Mouse (Mus musculus) intestine, embryonic 14.5 days (tissue): ENCODE measurements at regions not wholly inside any gene's neighbourhood (a gene's known extent, or its start where the extent isn't known, plus 50 kb on each side); places are given as distances from the start of the nearest gene placed in this dataset.
A peak's percentile ranks its signal among the peaks of the same experiment; 100 is the strongest.

Experiments
- ATAC-seq: fragments of 200-750 bp; cut with Nextera tagmentation; replicated peaks from 2 replicates; pipeline ENCODE4 v1.8.0; 2017; ENCODE audit warnings: low read depth, moderate number of reproducible peaks, moderate TSS enrichment, moderate library complexity; ENCODE audit not compliant: low FRiP score, low TSS enrichment
- DNase-seq: peaks from one replicate; pipeline ENCODE4 v3.0.0-alpha.2; 2018; ENCODE audit warnings: low spot score
- H3K27ac ChIP-seq: fragments of 300-500 bp; sonication (generic); 2 replicates; pipeline ENCODE4 v1.5.1; 2014; ENCODE audit warnings: low read depth, mild to moderate bottlenecking, control low read depth
- H3K27me3 ChIP-seq: fragments of 300-500 bp; sonication (generic); replicated peaks from 2 replicates; pipeline ENCODE4 v1.6.1; 2014; ENCODE audit warnings: low read length, control low read depth; ENCODE audit not compliant: control insufficient read depth, insufficient read depth
- H3K36me3 ChIP-seq: fragments of 300-500 bp; sonication (generic); 2 replicates; pipeline ENCODE4 v1.6.1; 2014; ENCODE audit warnings: low read length, control low read depth; ENCODE audit not compliant: control insufficient read depth, insufficient read depth
- H3K4me1 ChIP-seq: fragments of 300-500 bp; sonication (generic); replicated peaks from 2 replicates; pipeline ENCODE4 v1.6.1; 2014; ENCODE audit warnings: low read length, control low read depth, mixed read lengths; ENCODE audit not compliant: control insufficient read depth, insufficient read depth
- H3K4me2 ChIP-seq: fragments of 300-500 bp; sonication (generic); 2 replicates; pipeline ENCODE4 v1.6.1; 2014; ENCODE audit warnings: low read length
- H3K4me3 ChIP-seq: fragments of 300-500 bp; sonication (generic); 2 replicates; pipeline ENCODE4 v1.5.1; 2014; ENCODE audit warnings: low read depth, low read length, control low read depth, mixed read lengths
- H3K9ac ChIP-seq: fragments of 300-500 bp; sonication (generic); 2 replicates; pipeline ENCODE4 v1.6.1; 2014; ENCODE audit warnings: mild to moderate bottlenecking, low read length
- H3K9me3 ChIP-seq: fragments of 300-500 bp; sonication (generic); 2 replicates; pipeline ENCODE4 v1.6.1; 2016; ENCODE audit warnings: low read length, control low read depth; ENCODE audit not compliant: control insufficient read depth
- WGBS: fragments of 180-500 bp; shearing (Covaris S2); extraction: QIAGEN DNeasy Blood & Tissue Kit; methylation state at CpG from one replicate; pipeline ENCODE4 v1.1.7; 2014; 5-methylcytosine and 5-hydroxymethylcytosine counted together

DNA sequence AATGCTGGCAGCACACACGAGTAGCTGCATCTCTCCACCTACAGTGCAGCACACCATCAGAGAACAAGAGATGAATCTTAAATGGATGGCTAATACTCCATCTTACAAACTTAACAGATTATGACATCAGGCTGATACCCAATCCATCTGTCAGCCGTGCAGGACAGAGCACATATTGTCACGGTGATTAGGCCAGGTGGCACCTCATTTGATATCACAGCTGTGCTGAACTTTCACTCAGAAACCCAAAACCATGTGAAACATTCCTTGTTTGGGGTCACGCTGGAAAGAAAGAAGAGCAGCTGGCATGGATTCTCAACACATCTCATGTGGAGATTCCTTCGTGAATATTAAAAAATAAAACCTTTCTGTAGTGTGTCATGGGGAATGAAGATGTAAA, 911.4 kb upstream of the Adgrl2 start:
- WGBS, result 73% methylated on average over 5 of the region's 5 CpGs
- DNase-seq (no peak), ATAC-seq (no peak)
- Histone ChIP-seq H3K4me1 (no peaks in the 10 kb centered on the region), H3K9me3 (no peaks in the 10 kb centered on the region), H3K4me2 (no peak overlapping the region), H3K36me3 (no peaks in the 10 kb centered on the region), H3K9ac (no peak overlapping the region), H3K27ac (no peak overlapping the region), H3K27me3 (no peaks in the 10 kb centered on the region), H3K4me3 (no peak overlapping the region)

DNA sequence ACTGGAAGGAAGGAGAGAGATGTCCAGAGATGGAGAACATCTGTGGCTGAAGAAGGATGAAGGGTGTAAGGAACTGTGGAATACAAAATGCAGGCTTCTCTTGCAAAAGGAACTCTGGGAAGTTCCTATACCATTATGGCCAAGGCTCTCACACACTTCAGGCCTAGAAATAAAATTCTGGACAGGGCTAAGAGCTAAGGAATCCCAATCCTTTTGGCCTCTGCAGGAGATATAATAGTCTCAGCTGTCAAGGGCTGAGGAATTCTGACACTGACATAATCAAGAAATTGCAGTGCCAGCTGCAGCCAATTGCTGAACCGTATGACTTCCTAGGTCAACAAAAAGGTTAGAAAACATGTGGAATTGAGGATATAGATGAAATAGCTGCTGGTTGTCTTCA, 886.2 kb upstream of the Adgrl2 start:
- Histone ChIP-seq H3K4me2 (no peak overlapping the region), H3K4me3 (no peak overlapping the region), H3K27me3 (no peaks in the 10 kb centered on the region), H3K27ac (no peak overlapping the region), H3K36me3 (no peaks in the 10 kb centered on the region), H3K9me3 (no peaks in the 10 kb centered on the region), H3K9ac (no peak overlapping the region), H3K4me1 (no peaks in the 10 kb centered on the region)
- DNase-seq (no peak), ATAC-seq (no peak)
- WGBS, result 45% methylated on average over 1 of the region's 1 CpGs

- DNase-seq (no peak), ATAC-seq (no peak)
- Histone ChIP-seq H3K27ac (no peak overlapping the region), H3K4me3 (no peak overlapping the region), H3K4me1 (no peaks in the 10 kb centered on the region), H3K36me3 (no peaks in the 10 kb centered on the region), H3K4me2 (no peak overlapping the region), H3K9me3 (no peaks in the 10 kb centered on the region), H3K9ac (no peak overlapping the region), H3K27me3 (no peaks in the 10 kb centered on the region)
- 79% methylated on average over 2 of the region's 2 CpGs for WGBS
Observed at GRCm38 (mm10) chr3:149865945-149866344, 875.6 kb upstream of the Adgrl2 start.

- H3K27ac ChIP-seq, result no peak overlapping the region
- peaks cover 20% of the 10 kb centered on the region for H3K4me1 ChIP-seq
- no peak for DNase-seq
- H3K9me3 ChIP-seq, result no peaks in the 10 kb centered on the region
- no peaks in the 10 kb centered on the region for H3K27me3 ChIP-seq
- H3K9ac ChIP-seq, result no peak overlapping the region
- no peak overlapping the region for H3K4me3 ChIP-seq
- H3K36me3 ChIP-seq, result no peaks in the 10 kb centered on the region
- peak; percentile 53; the same call in 1 of the 2 replicates for ATAC-seq
- H3K4me2 ChIP-seq, result no peak overlapping the region
- 30% methylated on average over 7 of the region's 7 CpGs for WGBS
Observed at GRCm38 (mm10) chr3:149846941-149847539, 856.7 kb upstream of the Adgrl2 start.

- Histone ChIP-seq H3K9ac (no peak overlapping the region), H3K4me1 (peaks cover 20% of the 10 kb centered on the region), H3K36me3 (no peaks in the 10 kb centered on the region), H3K4me3 (no peak overlapping the region), H3K9me3 (no peaks in the 10 kb centered on the region), H3K4me2 (no peak overlapping the region), H3K27ac (no peak overlapping the region), H3K27me3 (no peaks in the 10 kb centered on the region)
- DNase-seq, result no peak
- WGBS, result 51% methylated on average over 3 of the region's 3 CpGs
- ATAC-seq, result no peak
Observed at GRCm38 (mm10) chr3:149845826-149846486, 855.6 kb upstream of the Adgrl2 start.

GRCm38 (mm10) chr3:149845083-149845825, 854.9 kb upstream of the Adgrl2 start:
- peaks cover 20% of the 10 kb centered on the region for H3K4me1 ChIP-seq
- WGBS, result 12% methylated on average over 18 of the region's 18 CpGs
- peak; percentile 57 for DNase-seq
- no peak overlapping the region for H3K27ac ChIP-seq
- H3K36me3 ChIP-seq, result no peaks in the 10 kb centered on the region
- no peak for ATAC-seq
- no peaks in the 10 kb centered on the region for H3K9me3 ChIP-seq
- no peaks in the 10 kb centered on the region for H3K27me3 ChIP-seq
- no peak overlapping the region; the same call in 1 of the 2 replicates for H3K4me3 ChIP-seq
- H3K4me2 ChIP-seq, result peak overlapping the region; percentile 44
- no peak overlapping the region for H3K9ac ChIP-seq

DNA sequence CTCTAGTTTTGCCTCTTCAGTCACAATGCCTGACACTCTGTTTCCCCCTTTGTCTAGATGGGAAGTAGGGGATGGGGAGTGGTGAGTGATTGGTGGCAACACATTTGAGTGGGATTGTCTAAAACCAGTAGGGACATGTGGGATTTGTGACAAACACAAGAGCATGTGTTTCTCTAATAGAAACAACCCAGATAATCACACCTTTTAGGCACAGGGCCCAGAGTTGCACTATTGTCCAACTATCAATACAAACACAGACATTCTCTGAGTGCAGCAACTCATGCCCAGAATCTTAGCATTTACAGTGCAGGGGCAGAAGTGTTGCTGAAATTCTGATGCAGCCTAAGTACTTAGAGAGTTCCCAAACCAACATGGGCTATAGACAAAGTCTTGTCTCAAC, 847.6 kb upstream of the Adgrl2 start:
- Histone ChIP-seq H3K4me3 (no peak overlapping the region), H3K4me1 (0 out of 2 replicates have a peak, but pooled peaks cover 3% of the 10 kb centered on the region), H3K9ac (no peak overlapping the region), H3K9me3 (no peaks in the 10 kb centered on the region), H3K4me2 (no peak overlapping the region), H3K36me3 (no peaks in the 10 kb centered on the region), H3K27ac (no peak overlapping the region), H3K27me3 (no peaks in the 10 kb centered on the region)
- no peak for ATAC-seq
- no peak for DNase-seq

DNA sequence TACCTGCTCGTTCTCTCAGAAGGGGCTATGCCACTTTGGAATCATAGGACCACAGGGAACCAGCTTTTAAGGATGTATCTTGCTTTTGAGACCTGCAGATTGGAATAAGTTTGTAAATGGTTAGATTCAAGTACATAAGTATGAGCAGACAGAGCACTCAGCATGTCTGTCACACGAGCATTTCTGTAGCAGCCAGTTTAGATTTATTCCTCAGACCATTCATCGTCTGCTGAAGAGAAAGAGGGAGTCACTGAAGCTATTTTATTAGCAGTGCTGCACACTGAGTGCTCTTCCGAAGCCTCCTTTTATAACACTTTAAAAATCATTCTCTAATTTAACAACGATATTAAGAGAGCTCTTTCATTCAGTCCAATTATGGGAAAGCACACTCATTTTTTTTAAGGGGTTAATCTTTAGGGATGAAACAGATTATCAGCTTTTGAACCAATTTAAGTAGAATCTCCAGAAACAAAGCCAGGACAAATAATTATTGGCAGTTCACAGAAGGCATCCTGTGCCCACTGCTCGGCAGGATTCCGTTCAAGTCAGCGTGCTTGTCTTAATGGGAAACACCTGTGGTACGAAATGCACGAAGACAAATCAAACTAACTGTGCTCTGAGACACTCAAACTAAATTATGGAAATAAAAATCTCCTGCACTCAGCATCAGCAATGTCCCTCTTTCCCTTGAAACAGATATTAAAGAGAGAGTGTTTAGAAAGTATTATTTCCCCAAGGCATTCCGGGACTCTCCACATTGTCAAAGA, 846.3 kb upstream of the Adgrl2 start:
- Histone ChIP-seq H3K4me3 (no peak overlapping the region), H3K9ac (no peak overlapping the region), H3K36me3 (no peaks in the 10 kb centered on the region), H3K27me3 (no peaks in the 10 kb centered on the region), H3K4me1 (no peaks in the 10 kb centered on the region), H3K9me3 (no peaks in the 10 kb centered on the region), H3K4me2 (no peak overlapping the region), H3K27ac (no peak overlapping the region)
- ATAC-seq, result no peak
- no peak for DNase-seq
- 46% methylated on average over 11 of the region's 11 CpGs for WGBS
